Mouse (Mus musculus) heart, adult 2 months (tissue): Measurements from ENCODE around the gene Wbp1l.

Source experiments
- CTCF ChIP-seq: fragments of 200-600 bp; IDR thresholded peaks from 2 replicates; pipeline ENCODE4 v1.8.1; 2022; ENCODE audit warnings: antibody characterized with exemption, mild to moderate bottlenecking, moderate library complexity
- POLR2A ChIP-seq: fragments of 200-500 bp; IDR thresholded peaks from 2 replicates; pipeline ENCODE4 v1.6.1; 2011; ENCODE audit warnings: mild to moderate bottlenecking, low read depth, low read length, control low read depth; ENCODE audit not compliant: insufficient read depth

DNA sequence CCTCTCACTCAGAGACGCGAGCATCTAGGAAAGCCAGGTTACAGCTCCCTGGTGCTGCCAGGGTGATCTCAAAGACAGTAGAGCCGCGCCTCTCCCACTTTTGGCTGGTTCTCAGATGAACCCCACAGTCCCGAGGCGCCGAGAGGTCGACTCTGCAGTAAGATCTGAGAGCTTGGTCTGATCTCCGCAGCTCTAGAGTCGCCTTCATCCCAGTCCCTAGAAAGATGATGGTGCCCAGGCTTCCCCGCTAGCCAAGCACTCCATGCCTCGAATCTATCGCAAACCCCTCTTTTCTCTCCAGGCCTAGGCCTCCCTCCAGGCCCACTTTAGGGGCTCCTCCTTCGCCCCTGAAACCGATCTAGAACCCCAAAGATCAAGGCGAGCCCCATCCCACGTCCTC lies 26.3 kb upstream of the Wbp1l start:
- TF ChIP-seq CTCF: no peak
- TF ChIP-seq POLR2A: no peak
